Mouse (Mus musculus) MEL (cell line): Measurements from ENCODE around the gene Gkn1.

Experiments used
- CTCF ChIP-seq, 3 experiments: IDR thresholded peaks in 2 of 3; conservative IDR thresholded peaks in 1 of 3; 2 replicates each; pipeline ENCODE4 v1.5.1; 2011 to 2012; ENCODE audit warnings: low read length in 3 of 3, low read depth in 2 of 3, mild to moderate bottlenecking in 2 of 3, improper control_type of control experiment in 1 of 3, inconsistent platforms in 1 of 3, mixed read lengths in 1 of 3, moderate library complexity in 1 of 3; ENCODE audit not compliant: control insufficient read depth in 1 of 3, insufficient read depth in 1 of 3, poor library complexity in 1 of 3, severe bottlenecking in 1 of 3
- ELF1 ChIP-seq: IDR thresholded peaks from 2 replicates; pipeline ENCODE4 v1.6.1; 2014; ENCODE audit warnings: low read depth, mild to moderate bottlenecking, inconsistent platforms, low read length, improper control_type of control experiment, moderate library complexity
- ETS1 ChIP-seq: IDR thresholded peaks from 2 replicates; pipeline ENCODE4 v1.6.1; 2012; ENCODE audit warnings: low read depth, mild to moderate bottlenecking, inconsistent platforms, low read length, improper control_type of control experiment, moderate library complexity
- MAFK ChIP-seq: IDR thresholded peaks from 2 replicates; pipeline ENCODE4 v1.6.1; 2011; ENCODE audit warnings: low read depth, mild to moderate bottlenecking, low read length, improper control_type of control experiment, borderline replicate concordance
- MEF2A ChIP-seq: IDR thresholded peaks from 2 replicates; pipeline ENCODE4 v1.6.1; 2014; ENCODE audit warnings: low read depth, mild to moderate bottlenecking, inconsistent platforms, low read length, improper control_type of control experiment; ENCODE audit not compliant: poor library complexity, insufficient replicate concordance, severe bottlenecking; ENCODE audit errors: extremely low read depth
- POLR2A ChIP-seq, 2 experiments: IDR thresholded peaks; 2 replicates each; pipeline ENCODE4 v1.6.1; 2011 to 2012; ENCODE audit warnings: low read length in 2 of 2, mild to moderate bottlenecking in 2 of 2, control low read depth in 1 of 2, improper control_type of control experiment in 1 of 2, low read depth in 1 of 2, moderate library complexity in 1 of 2; ENCODE audit not compliant: control insufficient read depth in 1 of 2, insufficient read depth in 1 of 2, poor library complexity in 1 of 2
- SIN3A ChIP-seq: IDR thresholded peaks from 2 replicates; pipeline ENCODE4 v1.6.1; 2012; ENCODE audit warnings: low read length, improper control_type of control experiment, inconsistent platforms

DNA sequence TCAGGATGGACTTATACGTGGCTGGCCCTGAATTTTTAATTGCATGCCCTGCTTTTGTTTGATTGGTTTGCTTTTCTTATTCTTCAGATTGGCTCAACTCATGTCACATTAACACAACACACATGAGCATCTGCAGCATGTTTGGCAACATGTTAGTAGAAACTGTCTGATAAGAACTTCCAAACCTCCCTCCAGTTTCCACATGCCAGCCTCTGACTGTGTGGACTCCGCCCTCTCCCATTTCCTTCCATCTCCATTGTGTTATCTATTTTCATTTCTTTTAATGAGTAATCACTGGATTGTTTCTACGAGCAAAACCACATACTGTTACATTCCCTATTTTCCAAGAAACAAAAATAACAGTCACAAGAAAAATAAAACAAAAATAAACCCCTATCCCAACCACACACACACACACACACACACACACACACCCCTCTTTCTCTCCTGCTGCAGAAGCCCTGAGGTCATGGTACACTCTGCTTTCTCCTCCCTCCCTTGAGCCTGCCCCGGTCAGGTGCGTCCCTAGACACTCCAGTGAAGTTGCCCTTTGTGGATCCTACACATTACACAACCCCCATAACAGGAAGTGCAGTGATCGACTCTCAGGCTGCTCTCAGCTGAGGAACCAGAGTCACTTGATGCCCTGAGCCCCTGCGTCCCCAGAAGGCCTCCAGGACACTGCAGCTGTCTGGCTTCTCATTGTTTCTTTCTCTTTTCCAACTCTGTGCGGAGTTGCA is 42.9 kb upstream of the Gkn1 start:
- TF ChIP-seq CTCF (IDR thresholded peaks at IDR 0.05 in 2 of 3, conservative IDR thresholded peaks at IDR 0.05 in 1 of 3; ENCODE audit: control insufficient read depth in 1 of 3, insufficient read depth in 1 of 3, low read depth in 2 of 3, low read length in 3 of 3, poor library complexity in 1 of 3, severe bottlenecking in 1 of 3) (no peak), ELF1 (no peak), SIN3A (no peak), ETS1 (no peak), MEF2A (no peak), POLR2A (IDR thresholded peaks at IDR 0.05; ENCODE audit: control insufficient read depth in 1 of 2, insufficient read depth in 1 of 2, low read depth in 1 of 2, low read length in 2 of 2, poor library complexity in 1 of 2) (no peak), MAFK (no peak)
